Mouse (Mus musculus) layer of hippocampus, postnatal 10 days (tissue): ENCODE data around the gene Hgfac. TPM values are rescaled to one million over a fixed set of nuclear protein-coding genes. Genes with fewer than 3 reads are reported as not detected.

Experiments
- DNase-seq, 2 experiments: peaks; one replicate each; pipeline ENCODE4 v3.0.0; 2021; ENCODE audit warnings: low spot score in 2 of 2
- total RNA-seq, 2 experiments: library from RNA; stranded (reverse); gene quantifications; 2 replicates each; pipeline ENCODE4 v1.2.3; 2021

The Hgfac gene
- total RNA-seq, 2 experiments from 2014 or later: 0.80 to 1.1 TPM

GRCm38 (mm10) chr5:35035795-35036194 is 5.5 kb upstream of the Hgfac start:
- DNase-seq: no peak

- DNase-seq: no peak
Measured at GRCm38 (mm10) chr5:35037438-35037837, 3.9 kb upstream of the Hgfac start.

GRCm38 (mm10) chr5:35042431-35043109 is 1.3 kb downstream of the Hgfac start:
- no peak for DNase-seq

GRCm38 (mm10) chr5:35043110-35043451 is 1.8 kb downstream of the Hgfac start:
- DNase-seq: peak; percentile 83 to 86

- DNase-seq: no peak
Measured at GRCm38 (mm10) chr5:35050541-35050940, 9.2 kb downstream of the Hgfac start.

GRCm38 (mm10) chr5:35054628-35055027 is 13.3 kb downstream of the Hgfac start:
- no peak for DNase-seq

- peak in 1 of 2 experiments; percentile 52 for DNase-seq
Measured at GRCm38 (mm10) chr5:35055076-35055475, 13.8 kb downstream of the Hgfac start.

GRCm38 (mm10) chr5:35056604-35057432 is 15.5 kb downstream of the Hgfac start, which contains the start of gene Dok7:
Gene Dok7, plus strand, starts transcription at chr5:35056766.
- DNase-seq: peak; percentile 64 to 74

GRCm38 (mm10) chr5:35057582-35057981 is 16.3 kb downstream of the Hgfac start:
- DNase-seq: peak in 1 of 2 experiments; percentile 41

- no peak for DNase-seq
Measured at GRCm38 (mm10) chr5:35058216-35058615, 16.9 kb downstream of the Hgfac start.

- no peak for DNase-seq
Measured at GRCm38 (mm10) chr5:35060098-35060497, 18.8 kb downstream of the Hgfac start.

- no peak for DNase-seq
Measured at GRCm38 (mm10) chr5:35069841-35070240, 28.5 kb downstream of the Hgfac start.

- DNase-seq: no peak
Measured at GRCm38 (mm10) chr5:35070314-35070713, 29.0 kb downstream of the Hgfac start.

- peak; percentile 40 to 52 for DNase-seq
Measured at GRCm38 (mm10) chr5:35070953-35071352, 29.6 kb downstream of the Hgfac start.

GRCm38 (mm10) chr5:35071855-35072254 is 30.5 kb downstream of the Hgfac start:
- DNase-seq: no peak

GRCm38 (mm10) chr5:35073235-35073634 is 31.9 kb downstream of the Hgfac start:
- DNase-seq: no peak

- DNase-seq: no peak
Measured at GRCm38 (mm10) chr5:35073992-35074391, 32.7 kb downstream of the Hgfac start.

GRCm38 (mm10) chr5:35076369-35076768 is 35.1 kb downstream of the Hgfac start:
- no peak for DNase-seq

GRCm38 (mm10) chr5:35079101-35079500 is 37.8 kb downstream of the Hgfac start:
- no peak for DNase-seq

GRCm38 (mm10) chr5:35084913-35085312 is 43.6 kb downstream of the Hgfac start:
- DNase-seq: no peak

- peak; percentile 72 for DNase-seq
Measured at GRCm38 (mm10) chr5:35088785-35089613, 47.7 kb downstream of the Hgfac start.

- no peak for DNase-seq
Measured at GRCm38 (mm10) chr5:35089614-35089963, 48.3 kb downstream of the Hgfac start.
